In the genomic region with DNA sequence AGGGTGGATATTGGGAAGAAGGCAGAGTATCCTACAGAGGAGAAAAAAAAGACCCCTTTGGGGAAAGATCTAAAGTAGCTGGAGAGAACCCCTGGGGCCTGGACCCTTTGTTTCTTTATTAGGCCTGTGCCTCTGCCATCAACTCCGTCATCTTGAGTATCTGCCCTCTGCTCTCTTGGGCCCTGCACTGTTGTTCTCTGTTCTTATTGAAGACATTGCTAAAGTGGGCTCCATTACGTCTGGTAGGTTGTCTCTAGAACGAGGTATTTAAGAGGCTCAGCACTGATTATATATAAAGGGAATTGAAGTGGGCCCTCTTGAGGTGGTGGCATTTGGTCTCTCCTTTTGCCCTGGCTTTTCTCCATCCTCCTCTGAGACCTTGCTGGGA, we compare ENCODE assay signal across 8 mouse cellular contexts. TPM values are rescaled to one million over a fixed set of nuclear protein-coding genes. Genes with fewer than 3 reads are reported as not detected.
DNase-seq lines count a peak whose midpoint lies in the region; ATAC-seq and TF ChIP-seq lines count a peak whose summit lies in the region.

No protein-coding gene starts in this region.

- no peaks in the 10 kb centered on the region for H3K9me3 ChIP-seq in forebrain, embryonic 16.5 days (ENCODE audit: control insufficient read depth, low read length)
- no peaks in the 10 kb centered on the region for H3K9me3 ChIP-seq in stomach, postnatal 0 days (ENCODE audit: control insufficient read depth, low read length)

- peak overlapping the region; percentile 72 for H3K4me2 ChIP-seq in forebrain, embryonic 16.5 days (ENCODE audit: low read length)
- peak overlapping the region; percentile 75 for H3K4me2 ChIP-seq in stomach, postnatal 0 days (replicated peaks; ENCODE audit: low read depth)

- TF ChIP-seq CTCF in lung, adult 2 months (IDR thresholded peaks at IDR 0.05; ENCODE audit: insufficient read depth, low read length), result no peak
- TF ChIP-seq CTCF in stomach, postnatal 0 days (IDR thresholded peaks at IDR 0.05; ENCODE audit: low read depth), result no peak

- TF ChIP-seq POLR2A in lung, adult 2 months (IDR thresholded peaks at IDR 0.05; ENCODE audit: borderline replicate concordance, extremely low read depth, low read depth, low read length), result no peak

- H3K4me3 ChIP-seq in lung, adult 2 months (replicated peaks; ENCODE audit: extremely low read depth, low read depth, low read length), result peak overlapping the region; percentile 92
- H3K4me3 ChIP-seq in forebrain, embryonic 16.5 days (replicated peaks; ENCODE audit: low read length), result peak overlapping the region; percentile 74
- peak overlapping the region; percentile 69 for H3K4me3 ChIP-seq in stomach, postnatal 0 days (ENCODE audit: low read depth, low read length)

- no peak overlapping the region for H3K27ac ChIP-seq in forebrain, embryonic 16.5 days (ENCODE audit: low read length)
- H3K27ac ChIP-seq in stomach, postnatal 0 days (replicated peaks), result no peak overlapping the region

- H3K9ac ChIP-seq in forebrain, embryonic 16.5 days (replicated peaks; ENCODE audit: low read depth, low read length), result peak overlapping the region; percentile 79
- H3K9ac ChIP-seq in stomach, postnatal 0 days (ENCODE audit: low read length), result peak overlapping the region; percentile 92

- ATAC-seq in forebrain, embryonic 16.5 days, result peak; percentile 22; the same call in 1 of the 2 replicates
- no peak for ATAC-seq in stomach, postnatal 0 days (ENCODE audit: low FRiP score, low TSS enrichment)
- no peak for ATAC-seq in frontal cortex, adult (ENCODE audit: low TSS enrichment)

- no peaks in the 10 kb centered on the region for H3K36me3 ChIP-seq in forebrain, embryonic 16.5 days (ENCODE audit: control insufficient read depth, insufficient read depth)
- H3K36me3 ChIP-seq in stomach, postnatal 0 days (ENCODE audit: control insufficient read depth, insufficient read depth, low read length), result peaks cover 7% of the 10 kb centered on the region; the same call in 1 of the 2 replicates

- WGBS in lung, adult 2 months, result 2% methylated on average over 3 of the region's 3 CpGs
- WGBS in forebrain, embryonic 16.5 days, result 1% methylated on average over 3 of the region's 3 CpGs
- 1% methylated on average over 3 of the region's 3 CpGs for WGBS in stomach, postnatal 0 days

- peak; percentile 20 for DNase-seq in lung, adult 2 months
- DNase-seq in lung, postnatal 14 days, result no peak
- DNase-seq in brain, adult 2 months (ENCODE audit: low read depth, low spot score), result peak; percentile 58
- DNase-seq in kidney, adult 18-20 months, result peak; percentile 21
- peak; percentile 13 for DNase-seq in lung, postnatal 36 days
- DNase-seq in stomach, postnatal 0 days (ENCODE audit: low spot score), result no peak

- no peaks in the 10 kb centered on the region for H3K27me3 ChIP-seq in forebrain, embryonic 16.5 days (replicated peaks; ENCODE audit: control insufficient read depth, insufficient read depth, low read length)
- no peaks in the 10 kb centered on the region for H3K27me3 ChIP-seq in stomach, postnatal 0 days (ENCODE audit: control insufficient read depth, insufficient read depth, low read length)

- TF ChIP-seq EP300 in stomach, postnatal 0 days (optimal IDR thresholded peaks at IDR 0.05), result no peak

- H3K4me1 ChIP-seq in lung, adult 2 months (ENCODE audit: control insufficient read depth, insufficient read depth, low read length), result peaks cover 8% of the 10 kb centered on the region
- peaks cover 15% of the 10 kb centered on the region for H3K4me1 ChIP-seq in forebrain, embryonic 16.5 days (replicated peaks; ENCODE audit: control insufficient read depth, insufficient read depth, low read length)
- H3K4me1 ChIP-seq in stomach, postnatal 0 days (replicated peaks; ENCODE audit: control insufficient read depth, insufficient read depth), result peaks cover 3% of the 10 kb centered on the region; the same call in 1 of the 2 replicates

RNA-seq across cellular contexts. Expression of a gene that starts 0.6 kb away (rescaled TPM):
- polyA plus RNA-seq in lung, adult 2 months (2012; rRNA removed), result 22.5 and 34.4 TPM in 2 replicates
- polyA plus RNA-seq in forebrain, embryonic 16.5 days (2015; fragmentation: Nextera tagmentation; extraction: Ambion mirVana), result 48.4 and 57.0 TPM in 2 replicates
- polyA plus RNA-seq in stomach, postnatal 0 days (2015; fragmentation: Nextera tagmentation; extraction: Ambion mirVana), result 16.4 and 18.6 TPM in 2 replicates

RNA-seq across cellular contexts. Expression of a gene that starts 25.9 kb away (rescaled TPM):
- polyA plus RNA-seq in lung, adult 2 months (2012; rRNA removed), result 2.8 and 5.0 TPM in 2 replicates
- 105 and 112 TPM in 2 replicates for polyA plus RNA-seq in forebrain, embryonic 16.5 days (2015; fragmentation: Nextera tagmentation; extraction: Ambion mirVana)
- 50.9 and 52.5 TPM in 2 replicates for polyA plus RNA-seq in stomach, postnatal 0 days (2015; fragmentation: Nextera tagmentation; extraction: Ambion mirVana)

Comparison
In these comparisons a context has a peak if more than half of its experiments do, and no peak if none do; other contexts are left out.
1. DNase-seq: peak in lung, adult 2 months (single experiment), brain, adult 2 months (single experiment), kidney, adult 18-20 months (single experiment) and lung, postnatal 36 days (single experiment); none in lung, postnatal 14 days (single experiment) and stomach, postnatal 0 days (single experiment).
2. Peak in every context shown above with its lines, with median percentiles within 50 percentile points of each other: H3K4me3 ChIP-seq.